Mouse (Mus musculus) thymus, adult 2 months (tissue): ENCODE measurements around the gene Gpbp1.

Experiments used
- CTCF ChIP-seq: fragments of 200-500 bp; IDR thresholded peaks from 2 replicates; pipeline ENCODE4 v1.5.1; 2012; ENCODE audit warnings: mild to moderate bottlenecking, control low read depth, low read length, moderate library complexity, borderline replicate concordance; ENCODE audit not compliant: control insufficient read depth, poor library complexity, insufficient read depth; ENCODE audit errors: extremely low read depth
- POLR2A ChIP-seq: fragments of 200-500 bp; IDR thresholded peaks from 2 replicates; pipeline ENCODE4 v1.6.1; 2012; ENCODE audit warnings: mild to moderate bottlenecking, low read length, control low read depth, moderate library complexity; ENCODE audit not compliant: control insufficient read depth, poor library complexity, insufficient read depth; ENCODE audit errors: extremely low read depth

GRCm38 (mm10) chr13:111536207-111536887, 46.4 kb upstream of the Gpbp1 start:
- TF ChIP-seq POLR2A: no peak
- no peak for TF ChIP-seq CTCF
